In genomic region chr14:13961401-13962112, GRCm38 (mm10) we compare ENCODE assay signal across 7 mouse cellular contexts. TPM values are rescaled to one million over a fixed set of nuclear protein-coding genes. Genes with fewer than 3 reads are reported as not detected.
DNase-seq lines count a peak whose midpoint lies in the region; ATAC-seq lines count a peak whose summit lies in the region.

Gene Atxn7, plus strand, starts transcription at chr14:13961440.
Gene Thoc7, minus strand, starts transcription at chr14:13961852.

- no peaks in the 10 kb centered on the region for H3K9me3 ChIP-seq in hindbrain, embryonic 16.5 days (ENCODE audit: control insufficient read depth, low read length)

- ATAC-seq in hindbrain, embryonic 16.5 days, result peak; percentile 66
- ATAC-seq in megakaryocyte-erythroid progenitor cell, adult 5-6 weeks (replicated peaks; ENCODE audit: low FRiP score, low TSS enrichment, poor library complexity, severe bottlenecking), result peak; percentile 18; the same call in 1 of the 2 replicates

- peaks cover 19% of the 10 kb centered on the region for H3K4me1 ChIP-seq in hindbrain, embryonic 16.5 days (ENCODE audit: control insufficient read depth, insufficient read depth, low read depth, low read length)

- DNase-seq in adipocyte (ENCODE audit: low spot score), result peak; percentile 26
- peak; percentile 31 to 45 for DNase-seq in cerebellum, postnatal 4 days (ENCODE audit: low spot score in 2 of 2)
- DNase-seq in gastrocnemius, adult 8-10 months (ENCODE audit: low spot score in 2 of 2), result peak in 1 of 2 experiments; percentile 26
- DNase-seq in left cerebral cortex, postnatal 25 days (ENCODE audit: low spot score in 2 of 2), result peak; percentile 30 to 40
- DNase-seq in spleen, adult 12 weeks (ENCODE audit: low spot score), result peak; percentile 34

- H3K9ac ChIP-seq in hindbrain, embryonic 16.5 days (ENCODE audit: low read depth, low read length), result peak within 1 kb of the TSS; percentile 100

- intact Hi-C loops in left cerebral cortex, postnatal 25 days (cut with DNase I), result loop anchor here (5.0 kb wide), 1 partner anchor 136 kb away; no protein-coding TSS in a partner anchor

- peak within 1 kb of the TSS; percentile 98 for H3K4me3 ChIP-seq in hindbrain, embryonic 16.5 days (ENCODE audit: low read length)

- peak within 1 kb of the TSS; percentile 86 for H3K27ac ChIP-seq in hindbrain, embryonic 16.5 days (ENCODE audit: low read depth, low read length)

- H3K27me3 ChIP-seq in hindbrain, embryonic 16.5 days (replicated peaks; ENCODE audit: control insufficient read depth, insufficient read depth, low read length), result no peaks in the 10 kb centered on the region

- peak within 1 kb of the TSS; percentile 78 for H3K4me2 ChIP-seq in hindbrain, embryonic 16.5 days (ENCODE audit: low read length)

- 3% methylated on average over 44 of the region's 56 CpGs for WGBS in hindbrain, embryonic 16.5 days

- no peaks in the 10 kb centered on the region for H3K36me3 ChIP-seq in hindbrain, embryonic 16.5 days (ENCODE audit: control insufficient read depth, insufficient read depth, low read length)

RNA-seq across cellular contexts. Expression of gene Atxn7, which starts in this region (rescaled TPM):
- total RNA-seq in gastrocnemius, adult 8-10 months (2022), result 10 to 100 TPM; 19.5 to 24.5 (median 20.8) TPM
- 3.1 and 3.3 TPM in 2 replicates for polyA plus RNA-seq in hindbrain, embryonic 16.5 days (2015; fragmentation: Nextera tagmentation; extraction: Ambion mirVana)
- 10 to 100 TPM; 23.3 to 25.1 TPM for total RNA-seq in left cerebral cortex, postnatal 25 days (2021)
- total RNA-seq in megakaryocyte-erythroid progenitor cell, adult 5-6 weeks (2014; fragmentation: Nextera tagmentation), result 29.9 and 31.2 TPM in 2 replicates
- 24.8 and 27.8 TPM in 2 replicates for total RNA-seq in megakaryocyte-erythroid progenitor cell, adult 5-6 weeks (2017)

RNA-seq across cellular contexts. Expression of gene Thoc7, which starts in this region (rescaled TPM):
- 100 to 1,000 TPM; 124 to 144 (median 137) TPM for total RNA-seq in gastrocnemius, adult 8-10 months (2022)
- 158 and 160 TPM in 2 replicates for polyA plus RNA-seq in hindbrain, embryonic 16.5 days (2015; fragmentation: Nextera tagmentation; extraction: Ambion mirVana)
- 100 to 1,000 TPM in 1 of 2 experiments, 10 to 100 TPM in 1; 96.9 to 101 TPM for total RNA-seq in left cerebral cortex, postnatal 25 days (2021)
- 226 and 251 TPM in 2 replicates for total RNA-seq in megakaryocyte-erythroid progenitor cell, adult 5-6 weeks (2014; fragmentation: Nextera tagmentation)
- total RNA-seq in megakaryocyte-erythroid progenitor cell, adult 5-6 weeks (2017), result 263 and 514 TPM in 2 replicates
